Mouse (Mus musculus): ENCODE results near the gene Gramd1b.

Gene Gramd1b

DNA sequence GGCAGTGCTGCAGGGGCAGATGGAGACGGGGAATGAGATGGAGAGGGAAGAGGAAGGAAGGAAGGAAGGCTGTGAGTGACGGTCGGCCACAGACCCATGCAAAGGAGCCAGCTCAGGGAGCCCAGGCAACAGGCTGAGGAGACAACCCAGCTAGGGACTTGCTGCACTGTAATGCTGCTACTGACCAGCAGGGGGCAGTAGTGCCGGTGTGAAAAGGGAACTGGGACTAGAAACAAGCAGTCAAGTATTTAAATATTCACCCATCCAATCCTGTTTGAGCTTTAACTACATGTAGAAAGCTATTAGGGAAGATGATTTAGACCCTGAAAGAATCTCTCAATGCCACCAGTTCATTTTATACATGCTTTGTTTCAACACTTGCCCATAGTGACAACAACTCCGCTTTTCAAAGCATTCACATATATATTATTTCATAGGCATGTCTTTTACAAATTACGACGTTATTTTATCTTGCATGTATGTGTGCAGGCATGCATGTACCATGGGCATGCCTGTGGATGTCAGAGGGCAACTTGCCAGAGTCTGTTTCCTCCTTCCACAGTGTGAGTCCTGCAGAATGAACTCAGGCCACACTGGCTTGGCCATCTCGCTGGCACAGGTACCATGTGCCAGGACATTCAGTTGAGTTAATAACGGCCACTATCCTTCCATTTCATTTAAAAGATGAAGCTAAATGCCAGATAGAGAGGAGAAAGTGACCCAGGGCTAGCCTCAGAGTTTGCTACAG lies 197.4 kb downstream of the Gramd1b start:
- peak; percentile 64 for DNase-seq (ENCODE audit: low spot score)

DNA sequence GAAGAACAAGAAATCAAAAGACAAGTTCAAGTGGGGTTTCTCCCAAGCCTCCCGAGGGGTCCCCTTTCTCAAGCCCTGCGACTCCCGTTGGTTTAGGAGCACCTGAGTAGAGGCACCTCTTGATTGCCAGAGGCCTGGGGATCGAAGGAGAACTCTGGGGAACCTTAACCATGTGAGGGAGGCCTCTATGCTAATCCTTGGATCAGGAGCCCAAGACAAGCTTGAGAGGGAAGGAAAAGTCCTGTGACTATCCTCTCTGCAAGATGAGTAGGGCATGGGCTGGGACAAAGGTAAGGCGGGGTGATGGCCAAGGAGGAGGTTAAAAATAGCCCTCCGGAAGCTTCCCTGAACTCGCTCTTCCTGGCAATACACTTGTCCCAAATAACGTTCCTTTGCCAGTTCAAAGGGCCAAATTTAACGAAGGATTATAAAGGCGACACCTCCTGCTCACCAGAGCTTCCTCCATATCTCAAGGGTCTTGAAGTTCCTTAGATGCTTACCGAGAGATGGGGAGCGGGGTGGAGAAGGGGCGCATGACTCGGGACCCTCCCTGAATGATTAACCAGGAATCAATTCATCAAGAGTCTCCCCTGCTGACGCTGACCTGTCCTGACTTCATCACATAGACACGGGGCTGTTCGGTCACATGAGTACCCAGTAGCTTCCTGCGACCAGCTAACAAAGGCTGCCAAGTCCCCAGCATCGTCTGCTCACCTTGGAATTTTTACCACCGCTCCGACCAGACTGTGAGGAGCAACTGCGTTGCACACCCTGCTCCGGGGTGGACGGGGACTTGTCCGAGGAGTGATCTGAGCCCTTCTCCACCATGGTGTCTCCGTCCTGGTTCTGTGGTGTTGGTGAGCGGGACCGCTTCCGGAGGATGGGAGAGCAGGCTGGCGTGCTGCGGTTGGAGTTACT lies 198.2 kb downstream of the Gramd1b start:
- DNase-seq (ENCODE audit: low spot score): peak; percentile 68

DNA sequence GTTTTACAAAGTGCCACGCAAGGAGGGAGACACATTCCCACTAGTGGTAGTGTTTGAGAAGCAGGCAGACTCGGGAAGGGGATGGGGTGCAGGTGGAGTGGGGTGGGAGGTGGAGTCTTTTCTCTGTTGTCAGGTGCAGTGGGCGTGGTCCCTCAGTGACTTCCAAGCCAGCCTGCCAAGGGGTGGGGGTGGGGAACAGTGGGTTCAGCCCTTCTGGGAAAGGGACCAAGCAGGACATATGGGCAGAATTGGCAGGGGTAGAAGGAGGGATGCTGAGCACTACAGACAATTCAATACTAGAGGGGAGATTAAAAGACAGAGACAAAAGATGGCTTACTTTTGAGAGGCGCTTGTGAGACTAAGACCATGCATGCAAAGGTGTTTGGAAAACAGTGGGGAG lies 198.9 kb downstream of the Gramd1b start:
- no peak for DNase-seq (ENCODE audit: low spot score)

DNA sequence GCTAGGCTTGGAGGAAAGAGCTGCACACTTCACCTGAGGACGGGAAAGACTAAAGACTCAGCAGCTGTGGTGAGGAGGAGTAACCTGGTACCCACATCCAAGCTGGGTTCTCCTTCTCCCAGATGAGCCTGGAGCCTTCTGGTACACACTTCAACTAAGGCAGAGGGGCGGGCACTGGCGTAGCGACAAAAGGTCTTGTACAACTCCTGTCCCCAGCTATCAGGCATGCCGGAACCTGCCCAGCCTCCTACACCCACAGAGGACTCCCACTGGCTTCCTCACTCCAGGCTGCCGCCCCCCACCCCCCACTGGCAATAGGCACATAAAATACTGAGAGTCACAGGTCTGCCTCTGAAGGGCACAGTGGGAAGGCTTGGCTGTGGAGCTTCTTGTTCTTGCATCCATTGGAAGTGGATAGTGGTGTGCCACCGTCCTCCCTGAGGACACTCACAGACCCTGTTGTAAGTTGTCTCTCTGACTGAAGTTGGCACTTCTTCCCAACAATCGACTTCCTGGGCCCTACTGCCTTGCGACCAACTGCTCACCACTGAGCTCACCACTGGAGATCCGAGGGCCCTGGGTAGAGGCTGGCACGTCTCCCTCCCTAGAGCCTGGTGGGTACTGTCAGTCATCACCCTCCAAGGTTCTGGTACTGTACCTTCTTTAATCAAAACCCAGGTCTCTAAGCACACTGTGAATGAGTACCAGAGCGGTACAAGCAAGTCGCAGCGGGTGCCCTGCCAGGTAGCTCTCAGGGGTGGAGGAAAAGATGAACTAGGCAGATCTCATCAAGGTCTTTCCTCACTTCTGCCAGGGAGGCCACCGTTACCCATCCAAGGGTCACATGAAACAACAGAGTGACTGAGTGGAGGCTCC lies 199.5 kb downstream of the Gramd1b start:
- DNase-seq (ENCODE audit: low spot score): no peak

DNA sequence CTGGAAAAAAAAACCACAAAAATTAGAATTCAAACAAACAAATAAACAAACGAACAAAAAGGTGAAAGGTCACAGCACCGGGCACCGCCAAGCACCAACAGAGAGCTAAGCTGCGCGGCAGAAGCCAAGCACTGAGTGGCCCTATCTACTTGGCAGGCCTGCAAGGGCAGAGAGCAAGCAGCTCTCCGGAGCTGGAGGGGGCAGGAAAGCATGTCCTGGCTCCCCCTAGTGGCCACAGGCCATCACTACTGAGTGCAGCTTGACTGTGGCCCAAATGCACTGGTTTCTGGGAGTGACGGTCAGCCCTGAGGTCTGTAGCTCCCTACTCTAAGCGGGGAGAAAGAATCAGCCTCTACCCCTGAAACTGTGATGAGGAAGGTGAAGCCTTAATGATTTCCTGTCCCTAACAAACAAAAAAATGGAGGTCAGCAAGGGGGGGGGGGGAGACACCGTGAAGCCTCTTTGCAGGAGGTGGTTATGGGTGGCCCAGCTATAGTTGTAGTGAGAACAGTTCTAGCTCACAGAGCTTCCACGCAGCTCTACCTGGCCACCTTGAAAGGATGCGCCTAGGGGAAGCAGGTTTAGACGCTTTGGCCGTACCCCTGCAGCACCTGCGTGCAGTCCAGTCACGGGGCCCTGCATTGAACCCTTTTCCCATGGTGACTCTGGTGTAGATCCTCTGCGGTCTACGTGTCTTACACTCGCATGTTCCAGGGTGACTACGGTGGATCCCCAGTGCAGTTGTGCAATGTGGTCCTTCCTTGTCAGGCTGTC lies 200.4 kb downstream of the Gramd1b start:
- DNase-seq (ENCODE audit: low spot score): peak; percentile 78

DNA sequence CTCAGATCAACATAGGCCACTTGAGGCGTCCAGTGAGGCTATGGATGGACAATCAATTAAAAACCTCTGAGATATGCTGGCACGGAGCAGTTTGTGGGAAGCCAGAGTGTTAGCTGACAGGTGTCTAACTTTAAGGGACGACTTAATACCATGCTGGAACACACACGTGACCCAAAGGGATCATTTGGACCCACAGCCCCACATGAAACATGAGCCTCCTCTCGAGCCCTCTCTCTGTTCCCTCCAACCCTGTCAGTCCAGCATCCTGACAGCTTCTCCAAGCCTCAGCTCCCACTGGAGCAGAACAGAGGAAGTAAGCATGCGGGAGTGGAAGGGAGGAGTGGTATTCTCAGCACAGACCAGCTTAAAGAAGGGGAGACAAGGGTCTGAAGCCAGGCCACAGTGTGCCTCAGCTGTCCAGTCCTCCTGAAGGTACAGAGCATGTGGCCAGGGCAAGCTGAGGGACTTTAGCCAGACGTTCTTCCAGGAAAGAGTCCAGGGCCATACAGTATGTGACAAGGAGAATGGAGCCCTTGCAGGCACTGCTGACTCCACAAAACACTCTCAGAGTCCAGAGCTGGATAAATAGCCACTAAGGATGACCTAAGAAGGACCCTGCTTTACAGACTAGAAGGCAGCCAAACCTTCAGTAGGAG lies 204.8 kb downstream of the Gramd1b start:
- peak; percentile 53 for DNase-seq (ENCODE audit: low spot score)

DNA sequence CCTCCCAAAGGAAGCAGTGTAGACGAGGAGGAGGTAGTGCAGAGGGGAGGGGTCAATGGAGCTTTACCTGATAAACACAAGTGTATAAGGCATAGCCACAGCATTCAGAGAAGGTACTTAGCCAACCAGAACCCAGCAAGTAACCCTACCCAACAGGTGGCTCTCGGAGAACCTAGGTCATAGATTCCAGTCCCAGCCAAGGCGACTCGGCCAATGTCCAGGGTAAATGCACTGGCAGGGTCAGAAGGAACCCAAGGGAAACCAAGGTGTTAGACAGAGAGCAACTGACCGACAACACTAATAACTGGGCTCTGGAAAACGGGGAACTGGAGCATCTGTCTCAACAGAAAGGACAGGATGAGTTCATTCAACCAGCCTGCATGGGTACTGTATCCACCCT lies 206.4 kb downstream of the Gramd1b start:
- DNase-seq (ENCODE audit: low spot score): no peak

DNA sequence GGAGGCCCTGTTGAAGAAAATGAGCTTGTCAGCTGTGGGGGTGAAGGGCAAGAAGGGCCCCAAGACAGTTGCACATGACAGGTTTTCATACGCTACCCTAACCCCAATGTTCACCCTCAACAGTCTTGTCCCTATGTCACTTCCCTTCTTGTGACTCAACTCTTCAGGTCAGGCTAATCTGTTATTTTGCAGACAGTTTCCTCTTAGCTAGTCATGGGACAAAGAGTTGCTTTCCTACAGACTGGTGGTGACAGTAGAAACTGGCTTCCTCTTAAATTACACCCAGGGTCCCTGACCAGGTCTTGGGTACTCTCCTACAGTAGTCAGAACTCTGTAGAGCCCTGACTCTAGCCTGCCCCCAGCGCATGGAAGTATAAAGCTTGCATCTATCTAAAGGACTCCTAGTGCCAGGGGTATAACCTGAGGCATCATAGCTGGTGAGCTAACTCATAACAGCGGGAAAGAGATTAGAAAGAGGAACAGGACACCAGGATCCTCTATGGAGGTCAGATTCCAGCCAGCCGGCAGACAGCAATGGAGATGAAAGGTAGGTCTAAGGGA lies 206.9 kb downstream of the Gramd1b start:
- no peak for DNase-seq (ENCODE audit: low spot score)

DNA sequence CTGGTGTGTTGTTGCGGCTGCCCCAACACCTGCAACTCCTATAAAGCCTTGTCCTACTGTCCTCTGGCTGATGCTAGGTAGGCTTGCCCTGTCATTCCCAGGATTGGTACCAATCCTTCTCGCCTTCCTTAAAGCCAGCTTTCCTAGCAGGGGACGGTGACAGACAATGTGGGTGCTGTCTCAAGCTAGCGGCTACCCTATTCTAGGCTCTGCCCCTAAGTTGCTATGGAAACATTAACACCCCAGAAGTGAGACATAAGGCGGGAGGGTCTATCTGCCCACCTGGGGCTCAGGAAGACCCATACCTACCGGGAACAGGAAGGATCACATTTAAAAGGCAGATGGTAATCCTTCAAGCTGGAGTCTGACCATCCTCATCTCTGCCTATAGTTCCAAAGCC lies 207.4 kb downstream of the Gramd1b start:
- DNase-seq (ENCODE audit: low spot score): no peak

DNA sequence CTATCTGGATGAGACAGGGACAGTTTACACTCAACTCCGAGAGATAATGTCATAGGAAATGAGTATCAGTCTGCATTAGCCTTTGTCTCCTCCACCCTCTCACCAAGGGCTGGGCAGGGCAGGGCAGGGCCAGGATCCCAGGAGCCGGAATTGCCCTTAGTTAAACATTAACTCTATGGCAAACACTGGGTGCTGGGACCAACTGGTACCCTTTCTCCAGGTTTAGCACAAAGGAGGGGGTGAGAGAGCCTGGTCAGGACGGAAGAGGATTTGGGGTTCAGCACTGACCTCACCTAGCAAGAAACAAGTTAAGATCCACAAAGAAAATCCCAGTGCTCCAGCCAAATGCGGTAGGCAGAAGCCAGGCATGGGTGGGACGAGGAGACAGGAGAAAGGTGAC lies 208.0 kb downstream of the Gramd1b start:
- peak; percentile 78 for DNase-seq (ENCODE audit: low spot score)

DNA sequence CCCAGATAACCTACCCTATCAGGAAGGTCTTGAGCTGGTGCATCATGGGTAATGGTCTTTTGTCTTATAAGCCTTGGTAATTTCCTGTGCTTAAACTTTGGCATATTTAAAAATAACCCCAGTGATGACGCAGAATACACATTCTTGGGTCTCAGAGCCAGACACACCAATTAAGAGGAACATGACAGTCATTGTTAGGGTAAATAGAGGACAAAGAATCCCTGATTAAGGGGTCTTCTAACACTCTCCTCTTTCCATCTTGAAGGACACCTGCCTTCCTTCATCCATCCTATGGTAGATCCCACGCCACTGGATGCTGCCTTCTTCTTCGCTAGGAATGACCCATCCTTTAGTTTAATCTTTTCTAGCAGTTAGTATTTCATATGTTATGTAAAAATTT lies 208.8 kb downstream of the Gramd1b start:
- no peak for DNase-seq (ENCODE audit: low spot score)

DNA sequence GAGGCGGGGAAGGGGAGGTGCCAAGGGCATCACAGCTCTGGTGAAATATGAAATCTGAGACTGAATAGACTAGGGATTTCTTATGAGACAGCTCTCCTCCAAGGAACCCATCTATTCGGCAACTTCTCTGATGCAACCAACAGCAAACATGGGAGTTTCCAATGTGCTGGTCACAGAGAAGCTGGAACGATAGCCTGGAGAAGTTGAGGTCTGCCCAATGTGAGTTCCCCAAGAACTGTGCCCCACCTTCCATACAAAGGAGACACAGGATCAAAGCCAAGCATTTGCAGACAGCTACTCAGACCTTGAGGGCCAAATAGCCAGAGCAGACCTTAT lies 209.5 kb downstream of the Gramd1b start:
- DNase-seq (ENCODE audit: low spot score): no peak

DNA sequence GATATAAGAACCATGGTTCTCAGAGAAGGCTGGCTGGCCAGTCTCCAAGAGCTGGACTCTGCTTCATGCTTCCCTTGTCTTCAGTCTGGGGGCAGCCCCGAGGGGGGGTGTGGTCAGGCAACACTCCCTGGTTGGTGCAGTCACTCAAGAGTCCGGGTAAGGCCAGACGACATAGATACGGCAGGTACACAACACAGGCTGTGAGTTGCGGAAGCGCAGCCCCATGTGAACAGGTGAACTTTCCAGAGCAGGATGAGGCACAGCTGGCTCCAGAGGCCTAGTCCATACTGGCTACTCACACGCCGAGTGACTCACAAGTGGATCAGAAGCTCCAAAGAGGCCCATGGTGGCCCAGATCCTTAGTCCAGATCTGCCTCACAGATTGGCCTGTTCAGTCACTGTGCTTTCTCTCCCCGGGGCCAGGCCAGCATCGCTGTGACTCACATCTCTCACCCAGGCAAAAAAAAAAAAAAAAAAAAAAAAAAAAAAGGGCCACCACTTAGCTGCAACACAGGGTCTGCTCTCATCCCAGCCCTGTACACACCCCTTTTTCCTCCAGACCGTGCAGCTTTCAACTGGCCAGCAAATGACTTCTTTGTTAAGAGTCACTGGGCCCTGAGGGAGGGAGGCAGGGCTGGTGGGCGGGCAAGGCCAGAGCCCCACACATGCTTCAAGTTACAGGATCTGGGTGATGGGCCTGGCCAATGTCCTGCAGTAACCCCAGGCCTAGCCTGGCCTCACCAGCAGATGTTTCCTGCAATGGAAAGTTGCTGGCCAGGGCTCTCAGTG lies 210.1 kb downstream of the Gramd1b start:
- peak; percentile 61 for DNase-seq (ENCODE audit: low spot score)

DNA sequence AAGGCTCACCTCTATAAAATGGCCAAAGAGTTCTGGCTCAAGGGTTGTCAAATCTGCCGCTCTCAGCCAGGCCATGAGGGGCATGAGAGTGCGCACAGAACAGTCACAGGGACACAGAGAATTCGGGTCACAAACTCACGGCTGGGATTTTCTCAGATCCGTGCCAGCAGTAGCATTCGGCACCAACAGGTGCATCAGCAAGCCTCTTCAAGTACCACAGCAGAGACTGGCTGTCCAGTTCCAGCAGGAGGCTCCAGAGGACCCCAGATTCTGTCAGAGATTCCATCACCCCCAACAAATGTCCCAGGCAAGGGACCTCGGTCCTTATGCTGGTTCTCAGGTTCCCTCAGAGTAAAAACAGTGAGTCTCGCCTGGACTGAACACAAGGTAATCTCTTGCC lies 210.8 kb downstream of the Gramd1b start:
- no peak for DNase-seq (ENCODE audit: low spot score)

DNA sequence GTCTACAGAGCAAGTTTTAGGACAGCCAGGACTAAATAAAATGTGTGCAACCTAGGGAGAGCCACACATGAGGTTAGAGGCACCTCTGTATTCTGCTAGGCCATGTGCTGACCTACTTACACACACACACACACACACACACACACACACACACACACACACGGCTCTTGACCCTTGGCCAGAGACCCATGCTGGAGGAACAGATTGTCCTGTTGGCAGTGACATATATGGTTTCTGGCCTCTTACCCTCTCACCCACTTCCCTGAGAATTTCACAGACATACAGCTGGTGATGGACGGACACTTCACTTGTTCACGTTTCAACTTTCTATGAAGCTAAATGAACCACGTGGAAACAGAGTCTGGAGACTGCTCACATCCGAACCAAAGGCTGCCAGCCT lies 212.4 kb downstream of the Gramd1b start:
- DNase-seq (ENCODE audit: low spot score): no peak

DNA sequence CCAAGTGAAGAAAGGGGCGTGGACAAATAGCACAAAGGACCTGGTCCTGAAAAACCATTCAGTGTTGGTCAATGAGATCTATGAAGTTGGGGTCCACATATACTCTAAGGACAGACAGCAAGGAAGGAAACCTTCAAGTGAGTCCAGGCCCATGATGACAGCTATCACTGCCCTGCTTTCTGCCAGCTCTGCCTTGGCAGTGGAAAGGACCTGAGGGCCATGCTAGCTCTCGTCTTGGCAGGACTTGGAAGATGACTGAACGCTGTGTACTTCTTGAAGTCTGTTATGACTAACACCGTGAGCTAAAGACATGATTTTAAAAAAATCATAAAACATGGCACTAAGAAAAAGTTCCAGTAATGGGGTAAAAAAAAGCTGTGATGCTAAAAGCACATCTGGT lies 213.4 kb downstream of the Gramd1b start:
- no peak for DNase-seq (ENCODE audit: low spot score)

DNA sequence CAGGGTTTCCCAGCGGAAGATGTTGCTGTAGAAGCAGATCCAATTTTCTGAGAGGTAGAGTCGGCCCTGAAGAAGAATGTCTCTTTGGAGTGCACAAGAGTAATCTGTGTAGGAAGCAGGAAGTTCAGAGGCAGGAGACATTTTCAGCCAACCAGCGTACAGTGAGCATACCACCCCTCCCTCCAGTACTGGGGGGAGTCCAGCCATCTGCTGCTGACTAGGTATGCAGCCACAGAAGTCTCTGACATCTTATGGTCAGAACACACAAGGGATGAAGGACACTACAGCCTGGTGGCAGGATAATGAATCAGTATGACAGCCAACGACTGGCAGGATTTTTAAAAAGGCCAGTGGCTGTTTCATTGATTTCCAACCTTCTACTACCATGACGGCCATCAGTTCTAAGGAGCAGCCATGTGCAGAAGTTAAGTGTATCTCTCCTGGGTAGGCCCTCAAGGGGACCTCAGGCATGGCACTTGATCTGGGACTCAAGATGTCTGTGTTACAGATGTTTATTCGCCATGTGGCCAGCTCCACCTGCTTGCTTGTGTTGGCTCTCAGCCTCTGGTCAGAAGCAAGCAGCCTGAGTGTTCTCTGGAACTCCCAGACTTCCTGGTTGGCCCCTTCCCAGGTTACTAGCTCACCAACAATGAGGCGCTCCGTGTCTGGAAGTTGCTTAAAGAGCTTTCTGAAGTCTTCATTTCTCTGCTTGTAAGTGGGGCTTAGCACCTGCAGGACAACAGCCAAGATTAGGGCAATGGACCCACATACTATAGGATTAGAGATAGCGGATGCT lies 214.1 kb downstream of the Gramd1b start:
- DNase-seq (ENCODE audit: low spot score): no peak

DNA sequence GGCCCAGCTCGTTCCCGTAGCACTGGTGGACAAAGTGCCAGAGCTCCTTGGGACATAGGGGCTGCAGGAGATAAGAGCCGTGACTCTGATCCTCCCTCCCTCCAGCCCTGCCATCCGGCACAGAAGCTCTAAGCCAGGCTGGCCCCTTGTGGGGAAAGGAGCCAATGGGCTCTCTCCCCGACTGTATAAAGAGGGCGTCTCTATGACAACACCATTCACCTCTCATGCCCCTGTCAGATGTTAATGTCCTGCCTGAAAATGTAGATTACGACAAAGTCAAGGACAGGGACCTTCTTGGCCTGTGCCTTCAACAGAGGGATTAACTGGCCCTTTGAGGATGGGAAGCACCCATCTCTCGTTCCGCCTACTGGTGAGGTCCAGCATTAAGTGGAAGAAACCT lies 219.4 kb downstream of the Gramd1b start:
- DNase-seq (ENCODE audit: low spot score): no peak

DNA sequence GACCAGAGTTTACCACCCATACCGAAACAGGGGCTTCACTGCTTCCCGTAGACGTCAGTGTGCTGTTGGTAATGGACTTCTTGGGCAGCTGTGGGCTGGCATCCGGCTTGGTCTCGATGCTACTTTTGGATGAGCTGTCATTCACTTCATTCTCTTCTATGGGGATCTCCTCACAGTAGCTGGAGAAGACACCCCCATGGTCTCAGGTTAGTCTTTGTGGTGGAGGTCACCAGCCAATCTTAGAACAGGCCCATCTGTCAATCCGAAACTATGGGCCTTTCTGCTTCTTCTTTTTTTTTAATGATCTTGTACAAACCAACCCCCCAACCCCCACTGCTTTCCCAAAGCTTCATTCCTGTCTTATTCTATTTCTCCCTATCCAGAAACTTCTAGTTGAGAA lies 221.3 kb downstream of the Gramd1b start:
- DNase-seq (ENCODE audit: low spot score): no peak

All from yolk sac, embryonic 10.5 days (tissue).